Mouse (Mus musculus) forebrain, embryonic 16.5 days (tissue): Measurements from ENCODE around the gene Gm7534. TPM values are rescaled to one million over a fixed set of nuclear protein-coding genes. Genes with fewer than 3 reads are reported as not detected.

Experiments
- ATAC-seq: fragments of 200-750 bp; cut with Nextera tagmentation; 2 replicates; pipeline ENCODE4 v1.8.0; 2017; ENCODE audit warnings: mild to moderate bottlenecking, moderate library complexity
- H3K27ac ChIP-seq: fragments of 300-500 bp; sonication (generic); 2 replicates; pipeline ENCODE4 v1.5.1; 2014; ENCODE audit warnings: low read length, control low read depth
- H3K27me3 ChIP-seq: fragments of 300-500 bp; sonication (generic); replicated peaks from 2 replicates; pipeline ENCODE4 v1.6.1; 2014; ENCODE audit warnings: low read length; ENCODE audit not compliant: control insufficient read depth, insufficient read depth
- H3K36me3 ChIP-seq: fragments of 300-500 bp; sonication (generic); 2 replicates; pipeline ENCODE4 v1.6.1; 2014; ENCODE audit not compliant: control insufficient read depth, insufficient read depth
- H3K4me1 ChIP-seq: fragments of 300-500 bp; sonication (generic); replicated peaks from 2 replicates; pipeline ENCODE4 v1.6.1; 2014; ENCODE audit warnings: low read length; ENCODE audit not compliant: control insufficient read depth, insufficient read depth
- H3K4me2 ChIP-seq: fragments of 300-500 bp; sonication (generic); 2 replicates; pipeline ENCODE4 v1.6.1; 2014; ENCODE audit warnings: mild to moderate bottlenecking, low read length, control low read depth
- H3K4me3 ChIP-seq: fragments of 300-500 bp; sonication (generic); replicated peaks from 2 replicates; pipeline ENCODE4 v1.5.1; 2014; ENCODE audit warnings: mild to moderate bottlenecking, low read length, control low read depth
- H3K9ac ChIP-seq: fragments of 300-500 bp; sonication (generic); replicated peaks from 2 replicates; pipeline ENCODE4 v1.6.1; 2014; ENCODE audit warnings: low read depth, low read length, control low read depth
- H3K9me3 ChIP-seq: fragments of 300-500 bp; sonication (generic); 2 replicates; pipeline ENCODE4 v1.6.1; 2016; ENCODE audit warnings: low read length; ENCODE audit not compliant: control insufficient read depth
- WGBS: fragments of 180-500 bp; shearing (Covaris S2); extraction: QIAGEN DNeasy Blood & Tissue Kit; methylation state at CpG from one replicate; pipeline ENCODE4 v1.1.7; 2014; 5-methylcytosine and 5-hydroxymethylcytosine counted together
- polyA plus RNA-seq: library from polyadenylated mRNA; unstranded; fragments of >200 nt; fragmentation: Nextera tagmentation; extraction: Ambion mirVana; gene quantifications from 2 replicates; pipeline ENCODE4 v1.2.1, GENCODE M21; 2015

Gm7534 gene
- not detected in 2 replicates for polyA plus RNA-seq

GRCm38 (mm10) chr4:134202904-134203303, at the start of gene Gm7534:
Gm7534 (minus strand) TSS chr4:134203004.
- Histone ChIP-seq H3K4me3 (no peak within 1 kb of the TSS), H3K27ac (no peak within 1 kb of the TSS), H3K4me2 (no peak within 1 kb of the TSS), H3K9me3 (no peaks in the 10 kb centered on the region), H3K4me1 (no peaks in the 10 kb centered on the region), H3K36me3 (no peaks in the 10 kb centered on the region), H3K9ac (no peak within 1 kb of the TSS), H3K27me3 (no peaks in the 10 kb centered on the region)
- 89% methylated on average over 4 of the region's 4 CpGs for WGBS
- ATAC-seq = no peak

GRCm38 (mm10) chr4:134252131-134252910, 49.5 kb upstream of the Gm7534 start:
- Histone ChIP-seq H3K27ac (peak overlapping the region; percentile 56; the same call in 1 of the 2 replicates), H3K27me3 (peaks cover 61% of the 10 kb centered on the region), H3K4me2 (peak overlapping the region; percentile 78), H3K9me3 (no peaks in the 10 kb centered on the region), H3K9ac (peak overlapping the region; percentile 65), H3K36me3 (no peaks in the 10 kb centered on the region), H3K4me3 (peak overlapping the region; percentile 59), H3K4me1 (peaks cover 35% of the 10 kb centered on the region)
- no peak; the same call in 1 of the 2 replicates for ATAC-seq
- WGBS = 10% methylated on average over 22 of the region's 22 CpGs

GRCm38 (mm10) chr4:134251241-134252130, 48.7 kb upstream of the Gm7534 start:
- Histone ChIP-seq H3K9ac (peak overlapping the region; percentile 65), H3K4me2 (peak overlapping the region; percentile 78), H3K9me3 (no peaks in the 10 kb centered on the region), H3K4me1 (peaks cover 35% of the 10 kb centered on the region), H3K27ac (peak overlapping the region; percentile 56), H3K36me3 (no peaks in the 10 kb centered on the region), H3K27me3 (peaks cover 61% of the 10 kb centered on the region), H3K4me3 (peak overlapping the region; percentile 59)
- under 1% methylated on average over 91 of the region's 91 CpGs for WGBS
- ATAC-seq = peak; percentile 51

- peak overlapping the region; percentile 78 for H3K4me2 ChIP-seq
- H3K9ac ChIP-seq = peak overlapping the region; percentile 65
- H3K4me1 ChIP-seq = peaks cover 36% of the 10 kb centered on the region
- H3K27me3 ChIP-seq = peaks cover 58% of the 10 kb centered on the region
- H3K27ac ChIP-seq = no peak overlapping the region
- H3K36me3 ChIP-seq = no peaks in the 10 kb centered on the region
- H3K4me3 ChIP-seq = peak overlapping the region; percentile 59
- 6% methylated on average over 10 of the region's 10 CpGs for WGBS
- no peaks in the 10 kb centered on the region for H3K9me3 ChIP-seq
- no peak for ATAC-seq
These were observed 48.1 kb upstream of the Gm7534 start for GRCm38 (mm10) chr4:134250930-134251240.

- Histone ChIP-seq H3K4me3 (peak overlapping the region; percentile 59), H3K27me3 (peaks cover 58% of the 10 kb centered on the region), H3K9ac (peak overlapping the region; percentile 49), H3K27ac (no peak overlapping the region), H3K4me1 (peaks cover 39% of the 10 kb centered on the region), H3K9me3 (no peaks in the 10 kb centered on the region), H3K4me2 (peak overlapping the region; percentile 78), H3K36me3 (no peaks in the 10 kb centered on the region)
- WGBS = 5% methylated on average over 27 of the region's 27 CpGs
- no peak for ATAC-seq
These were observed 47.5 kb upstream of the Gm7534 start for GRCm38 (mm10) chr4:134250116-134250929.

- under 1% methylated on average over 30 of the region's 30 CpGs for WGBS
- Histone ChIP-seq H3K9me3 (no peaks in the 10 kb centered on the region), H3K4me2 (peak overlapping the region; percentile 78), H3K4me3 (peak overlapping the region; percentile 59), H3K9ac (peak overlapping the region; percentile 49), H3K27ac (no peak overlapping the region), H3K27me3 (peaks cover 52% of the 10 kb centered on the region), H3K36me3 (no peaks in the 10 kb centered on the region), H3K4me1 (peaks cover 42% of the 10 kb centered on the region)
- ATAC-seq = peak; percentile 48
These were observed 46.8 kb upstream of the Gm7534 start for GRCm38 (mm10) chr4:134249651-134250050.

- Histone ChIP-seq H3K4me2 (peak within 1 kb of the TSS; percentile 70), H3K9ac (peak within 1 kb of the TSS; percentile 72; the same call in 1 of the 2 replicates), H3K27me3 (peaks cover 27% of the 10 kb centered on the region), H3K9me3 (no peaks in the 10 kb centered on the region), H3K4me1 (peaks cover 35% of the 10 kb centered on the region), H3K36me3 (no peaks in the 10 kb centered on the region), H3K4me3 (peak within 1 kb of the TSS; percentile 78), H3K27ac (no peak within 1 kb of the TSS)
- no peak for ATAC-seq
- 65% methylated on average over 7 of the region's 7 CpGs for WGBS
These were observed 44.0 kb upstream of the Gm7534 start, which contains the start of gene Gm30191 for GRCm38 (mm10) chr4:134246719-134247258. Gm30191 (plus strand) TSS chr4:134246935.

GRCm38 (mm10) chr4:134246256-134246655, 43.5 kb upstream of the Gm7534 start:
- peak; percentile 14; the same call in 1 of the 2 replicates for ATAC-seq
- 29% methylated on average over 4 of the region's 4 CpGs for WGBS
- no peaks in the 10 kb centered on the region for H3K36me3 ChIP-seq
- no peak overlapping the region for H3K27ac ChIP-seq
- peaks cover 23% of the 10 kb centered on the region for H3K27me3 ChIP-seq
- H3K4me3 ChIP-seq = no peak overlapping the region
- H3K9ac ChIP-seq = no peak overlapping the region
- no peak overlapping the region for H3K4me2 ChIP-seq
- H3K9me3 ChIP-seq = no peaks in the 10 kb centered on the region
- peaks cover 32% of the 10 kb centered on the region for H3K4me1 ChIP-seq
